Mouse (Mus musculus) heart, embryonic 14.5 days (tissue): ENCODE measurements around the gene Nsdhl. TPM values are rescaled to one million over a fixed set of nuclear protein-coding genes. Genes with fewer than 3 reads are reported as not detected.
A peak's percentile ranks its signal among the peaks of the same experiment; 100 is the strongest.

Experiments used
- ATAC-seq: fragments of 200-750 bp; cut with Nextera tagmentation; 2 replicates; pipeline ENCODE4 v1.8.0; 2017; ENCODE audit warnings: low read depth, moderate TSS enrichment; ENCODE audit not compliant: insufficient number of reproducible peaks, insufficient read depth, low FRiP score
- H3K27ac ChIP-seq, 2 experiments: fragments of 200-500 bp in 1 of 2; fragments of 300-500 bp in 1 of 2; sonication (generic) in 1 of 2; replicated peaks in 1 of 2; 2 replicates each; pipeline ENCODE4 v1.5.1; 2012 to 2014; ENCODE audit warnings: low read depth in 2 of 2, low read length in 2 of 2, control low read depth in 1 of 2, mild to moderate bottlenecking in 1 of 2, mixed read lengths in 1 of 2; ENCODE audit not compliant: control insufficient read depth in 1 of 2, insufficient read depth in 1 of 2
- H3K27me3 ChIP-seq: fragments of 300-500 bp; sonication (generic); 2 replicates; pipeline ENCODE4 v1.6.1; 2014; ENCODE audit warnings: mild to moderate bottlenecking, low read length, control low read depth; ENCODE audit not compliant: control insufficient read depth, insufficient read depth
- H3K36me3 ChIP-seq: fragments of 300-500 bp; sonication (generic); 2 replicates; pipeline ENCODE4 v1.6.1; 2014; ENCODE audit warnings: mild to moderate bottlenecking, control low read depth, low read length, mixed read lengths; ENCODE audit not compliant: control insufficient read depth, insufficient read depth
- H3K4me1 ChIP-seq, 2 experiments: fragments of 200-500 bp in 1 of 2; fragments of 300-500 bp in 1 of 2; sonication (generic) in 1 of 2; 2 replicates each; pipeline ENCODE4 v1.6.1; 2012 to 2014; ENCODE audit warnings: low read length in 2 of 2, control low read depth in 1 of 2, mixed read lengths in 1 of 2; ENCODE audit not compliant: control insufficient read depth in 2 of 2, insufficient read depth in 2 of 2
- H3K4me2 ChIP-seq: fragments of 300-500 bp; sonication (generic); 2 replicates; pipeline ENCODE4 v1.6.1; 2014; ENCODE audit warnings: mild to moderate bottlenecking, low read length
- H3K4me3 ChIP-seq, 2 experiments: fragments of 200-500 bp in 1 of 2; fragments of 300-500 bp in 1 of 2; sonication (generic) in 1 of 2; 2 replicates each; pipeline ENCODE4 v1.5.1; 2012 to 2014; ENCODE audit warnings: low read length in 2 of 2, mild to moderate bottlenecking in 2 of 2, control low read depth in 1 of 2, low read depth in 1 of 2, moderate library complexity in 1 of 2; ENCODE audit not compliant: control insufficient read depth in 1 of 2, insufficient read depth in 1 of 2
- H3K9ac ChIP-seq: fragments of 300-500 bp; sonication (generic); 2 replicates; pipeline ENCODE4 v1.6.1; 2014; ENCODE audit warnings: mild to moderate bottlenecking, low read length
- H3K9me3 ChIP-seq: fragments of 300-500 bp; sonication (generic); 2 replicates; pipeline ENCODE4 v1.6.1; 2016; ENCODE audit warnings: low read length, control low read depth; ENCODE audit not compliant: control insufficient read depth
- WGBS: fragments of 180-500 bp; shearing (Covaris S2); extraction: QIAGEN DNeasy Blood & Tissue Kit; methylation state at CpG from one replicate; pipeline ENCODE4 v1.1.7; 2014; 5-methylcytosine and 5-hydroxymethylcytosine counted together
- polyA plus RNA-seq: library from polyadenylated mRNA; unstranded; fragments of >200 nt; fragmentation: Nextera tagmentation; extraction: Ambion mirVana; gene quantifications from 2 replicates; pipeline ENCODE4 v1.2.1, GENCODE M21; 2014

The Nsdhl gene
- polyA plus RNA-seq, result 15.5 and 16.5 TPM in 2 replicates

- Histone ChIP-seq H3K4me3 (peak within 1 kb of the TSS; percentile 55 to 61), H3K9ac (peak within 1 kb of the TSS; percentile 69), H3K4me1 (peaks cover 2 to 5% of the 10 kb centered on the region in 2 experiments; a peak in 3 of 4 replicates), H3K36me3 (no peaks in the 10 kb centered on the region), H3K9me3 (no peaks in the 10 kb centered on the region), H3K27me3 (no peaks in the 10 kb centered on the region), H3K4me2 (peak within 1 kb of the TSS; percentile 66), H3K27ac (peak within 1 kb of the TSS; percentile 14 to 65; a peak in 3 of 4 replicates)
- WGBS, result 17% methylated on average over 41 of the region's 41 CpGs
- ATAC-seq, result peak; percentile 95
These were observed at the start of gene Nsdhl, which contains the start of gene Cetn2 for GRCm38 (mm10) chrX:72917884-72918681. Gene Nsdhl (plus strand): TSS chrX:72918557. Gene Cetn2 (minus strand): TSS chrX:72918411.

DNA sequence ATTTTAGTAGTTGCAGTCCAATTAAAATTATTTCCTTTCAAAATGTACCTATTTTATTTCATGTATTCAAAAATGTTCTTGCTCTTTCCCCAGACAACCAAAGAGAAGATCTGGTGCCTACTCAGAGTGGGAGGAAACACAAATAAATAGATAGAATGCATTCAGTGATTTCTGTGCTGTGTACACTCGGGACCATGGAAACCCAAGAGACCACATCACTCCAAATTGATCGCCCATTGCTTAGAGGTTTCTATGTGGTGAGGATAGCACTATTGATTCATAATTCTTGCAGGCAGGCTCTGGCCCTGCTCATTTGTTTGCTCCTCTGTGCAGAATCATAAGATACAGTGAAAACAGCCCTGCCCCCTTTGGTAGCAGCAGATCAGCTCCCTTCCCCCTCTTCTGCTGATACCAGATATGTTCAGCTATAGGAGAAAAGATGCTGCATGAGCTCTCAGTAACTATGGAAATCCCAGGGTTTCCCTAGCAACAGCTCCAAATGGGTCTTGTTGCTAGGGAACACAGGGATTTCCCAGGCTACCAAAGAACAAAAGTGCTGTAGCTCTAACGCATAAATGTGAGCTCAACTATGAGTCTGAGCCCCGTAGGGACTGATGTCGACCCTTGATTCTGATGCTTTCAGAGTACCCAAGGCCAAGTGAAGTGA, 22.8 kb upstream of the Nsdhl start:
- no peaks in the 10 kb centered on the region for H3K27me3 ChIP-seq
- H3K27ac ChIP-seq, result no peak overlapping the region
- H3K9me3 ChIP-seq, result no peaks in the 10 kb centered on the region
- H3K4me1 ChIP-seq, result no peaks in the 10 kb centered on the region
- no peak for ATAC-seq
- H3K9ac ChIP-seq, result no peak overlapping the region
- WGBS, result 67% methylated on average over 5 of the region's 5 CpGs
- H3K36me3 ChIP-seq, result no peaks in the 10 kb centered on the region
- no peak overlapping the region for H3K4me2 ChIP-seq
- H3K4me3 ChIP-seq, result no peak overlapping the region

GRCm38 (mm10) chrX:72896055-72896437, 22.3 kb upstream of the Nsdhl start:
- Histone ChIP-seq H3K27ac (no peak overlapping the region), H3K9ac (no peak overlapping the region), H3K27me3 (no peaks in the 10 kb centered on the region), H3K9me3 (no peaks in the 10 kb centered on the region), H3K4me1 (no peaks in the 10 kb centered on the region), H3K4me3 (no peak overlapping the region), H3K4me2 (no peak overlapping the region), H3K36me3 (no peaks in the 10 kb centered on the region)
- ATAC-seq, result no peak
- WGBS, result 68% methylated on average over 1 of the region's 1 CpGs

GRCm38 (mm10) chrX:72902530-72902929, 15.8 kb upstream of the Nsdhl start:
- Histone ChIP-seq H3K4me1 (no peaks in the 10 kb centered on the region), H3K27me3 (no peaks in the 10 kb centered on the region), H3K9ac (no peak overlapping the region), H3K4me3 (no peak overlapping the region), H3K9me3 (no peaks in the 10 kb centered on the region), H3K4me2 (no peak overlapping the region), H3K36me3 (no peaks in the 10 kb centered on the region), H3K27ac (no peak overlapping the region)
- ATAC-seq, result no peak
- WGBS, result 44% methylated on average over 1 of the region's 1 CpGs

DNA sequence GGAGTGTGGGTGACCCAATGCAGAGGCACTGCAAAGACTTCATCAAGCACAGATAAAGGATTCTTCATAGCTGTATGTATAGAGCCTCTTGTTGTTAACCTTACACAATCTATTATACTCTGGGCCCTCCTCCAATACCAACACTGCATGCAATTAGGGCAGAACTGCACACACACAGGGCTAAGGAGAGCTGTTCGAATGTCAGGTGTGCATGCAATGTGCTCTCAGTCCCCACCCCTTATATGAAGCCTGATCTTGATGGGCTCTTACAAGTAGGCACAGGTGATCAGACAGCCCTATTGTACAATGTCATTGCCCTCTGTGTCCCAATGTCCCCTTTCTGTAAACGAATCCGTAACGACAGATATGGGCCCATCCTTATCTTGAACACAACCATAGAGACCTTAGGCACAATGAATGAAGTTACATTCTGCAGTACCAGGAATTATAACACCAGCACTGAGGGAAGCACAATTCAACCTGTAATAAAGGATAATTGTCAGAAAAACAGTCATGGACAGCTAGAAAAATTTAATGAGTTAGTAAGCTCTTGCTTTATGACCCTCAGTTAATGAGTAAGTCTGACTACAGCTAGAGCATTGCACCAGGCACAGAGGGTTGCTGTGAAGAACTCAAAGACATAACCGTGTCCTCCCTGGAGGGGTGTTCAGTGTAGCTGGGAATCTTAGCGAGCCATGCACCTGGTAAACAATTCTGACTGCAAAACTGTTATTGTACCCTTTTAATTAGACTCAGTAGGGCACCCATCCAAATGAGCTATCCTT, 10.5 kb upstream of the Nsdhl start:
- no peak for ATAC-seq
- no peak overlapping the region for H3K27ac ChIP-seq
- 69% methylated on average over 6 of the region's 6 CpGs for WGBS
- H3K4me1 ChIP-seq, result no peaks in the 10 kb centered on the region
- H3K4me3 ChIP-seq, result no peak overlapping the region
- no peaks in the 10 kb centered on the region for H3K36me3 ChIP-seq
- no peaks in the 10 kb centered on the region for H3K9me3 ChIP-seq
- no peaks in the 10 kb centered on the region for H3K27me3 ChIP-seq
- no peak overlapping the region for H3K9ac ChIP-seq
- no peak overlapping the region for H3K4me2 ChIP-seq

- Histone ChIP-seq H3K4me1 (no peaks in the 10 kb centered on the region), H3K27me3 (no peaks in the 10 kb centered on the region), H3K36me3 (no peaks in the 10 kb centered on the region), H3K4me3 (no peak overlapping the region), H3K9me3 (no peaks in the 10 kb centered on the region), H3K27ac (no peak overlapping the region), H3K9ac (no peak overlapping the region), H3K4me2 (no peak overlapping the region)
- ATAC-seq, result no peak
- WGBS, result 6% methylated on average over 2 of the region's 2 CpGs
These were observed 10.0 kb upstream of the Nsdhl start for GRCm38 (mm10) chrX:72908404-72908741.

- H3K4me2 ChIP-seq, result no peak overlapping the region
- no peaks in the 10 kb centered on the region for H3K36me3 ChIP-seq
- no peak for ATAC-seq
- no peak overlapping the region for H3K27ac ChIP-seq
- H3K9me3 ChIP-seq, result no peaks in the 10 kb centered on the region
- H3K27me3 ChIP-seq, result no peaks in the 10 kb centered on the region
- WGBS, result 67% methylated on average over 1 of the region's 1 CpGs
- no peak overlapping the region for H3K4me3 ChIP-seq
- H3K4me1 ChIP-seq, result no peaks in the 10 kb centered on the region
- H3K9ac ChIP-seq, result no peak overlapping the region
These were observed 6.7 kb upstream of the Nsdhl start for GRCm38 (mm10) chrX:72911611-72912010.
